Mouse (Mus musculus) hindbrain, embryonic 15.5 days (tissue): Measurements from ENCODE around the gene Nos1ap. TPM values are rescaled to one million over a fixed set of nuclear protein-coding genes. Genes with fewer than 3 reads are reported as not detected.
A peak's percentile ranks its signal among the peaks of the same experiment; 100 is the strongest.

Experiments used
- ATAC-seq: fragments of 200-750 bp; cut with Nextera tagmentation; 2 replicates; pipeline ENCODE4 v1.8.0; 2017; ENCODE audit warnings: low read depth, moderate number of reproducible peaks, moderate TSS enrichment; ENCODE audit not compliant: low FRiP score
- H3K27ac ChIP-seq: fragments of 300-500 bp; sonication (generic); replicated peaks from 2 replicates; pipeline ENCODE4 v1.5.1; 2015; ENCODE audit warnings: mild to moderate bottlenecking, inconsistent platforms
- H3K27me3 ChIP-seq: fragments of 300-500 bp; sonication (generic); 2 replicates; pipeline ENCODE4 v1.6.1; 2015; ENCODE audit warnings: control low read depth, inconsistent platforms
- H3K36me3 ChIP-seq: fragments of 300-500 bp; sonication (generic); 2 replicates; pipeline ENCODE4 v1.6.1; 2015; ENCODE audit warnings: control low read depth, inconsistent platforms
- H3K4me1 ChIP-seq: fragments of 300-500 bp; sonication (generic); replicated peaks from 2 replicates; pipeline ENCODE4 v1.6.1; 2015; ENCODE audit warnings: control low read depth, inconsistent platforms
- H3K4me2 ChIP-seq: fragments of 300-500 bp; sonication (generic); 2 replicates; pipeline ENCODE4 v1.6.1; 2015; ENCODE audit warnings: moderate library complexity, mild to moderate bottlenecking, inconsistent platforms
- H3K4me3 ChIP-seq: fragments of 300-500 bp; sonication (generic); 2 replicates; pipeline ENCODE4 v1.5.1; 2015; ENCODE audit warnings: mild to moderate bottlenecking, inconsistent platforms
- H3K9ac ChIP-seq: fragments of 300-500 bp; sonication (generic); 2 replicates; pipeline ENCODE4 v1.6.1; 2015; ENCODE audit warnings: inconsistent platforms
- H3K9me3 ChIP-seq: fragments of 300-500 bp; sonication (generic); 2 replicates; pipeline ENCODE4 v1.6.1; 2016; ENCODE audit warnings: control low read depth, inconsistent platforms
- WGBS: fragments of 180-500 bp; shearing (Covaris S2); methylation state at CpG from one replicate; pipeline ENCODE4 v1.1.7; 2015; 5-methylcytosine and 5-hydroxymethylcytosine counted together
- polyA plus RNA-seq: library from polyadenylated mRNA; unstranded; fragments of >200 nt; fragmentation: Nextera tagmentation; extraction: Ambion mirVana; gene quantifications from 2 replicates; pipeline ENCODE4 v1.2.1, GENCODE M21; 2015

Gene Nos1ap
- polyA plus RNA-seq, 1 experiment from 2014 or later, result 21.3 TPM

DNA sequence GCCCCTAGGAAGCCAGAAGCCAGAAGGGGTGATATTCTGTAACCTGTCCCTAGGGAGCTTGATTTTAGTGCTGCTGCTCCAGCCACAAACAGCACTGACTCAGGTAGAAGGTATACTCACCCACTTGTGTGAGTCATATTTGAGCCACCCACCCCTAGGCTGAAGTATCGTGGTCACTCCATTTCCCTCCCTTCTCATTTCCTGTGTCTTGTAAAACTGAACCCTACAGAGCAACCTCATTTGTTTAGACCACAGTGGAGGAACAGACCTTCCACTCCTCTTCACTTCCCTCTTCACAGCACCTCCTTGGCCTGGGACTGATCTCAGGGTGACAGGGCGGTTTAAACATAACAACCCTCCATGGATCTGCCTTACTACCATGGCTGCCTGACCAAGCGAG lies 312.6 kb downstream of the Nos1ap start, which contains the start of gene Sh2d1b1:
TSS of gene Sh2d1b1 (plus strand) at position 305 of the 400 bp plus-strand sequence.
- H3K4me2 ChIP-seq, result no peak within 1 kb of the TSS
- no peaks in the 10 kb centered on the region for H3K36me3 ChIP-seq
- no peak within 1 kb of the TSS for H3K9ac ChIP-seq
- H3K4me1 ChIP-seq, result no peaks in the 10 kb centered on the region
- 89% methylated on average over 3 of the region's 3 CpGs for WGBS
- no peaks in the 10 kb centered on the region for H3K27me3 ChIP-seq
- no peak within 1 kb of the TSS for H3K4me3 ChIP-seq
- ATAC-seq, result no peak
- H3K9me3 ChIP-seq, result no peaks in the 10 kb centered on the region
- H3K27ac ChIP-seq, result no peak within 1 kb of the TSS

DNA sequence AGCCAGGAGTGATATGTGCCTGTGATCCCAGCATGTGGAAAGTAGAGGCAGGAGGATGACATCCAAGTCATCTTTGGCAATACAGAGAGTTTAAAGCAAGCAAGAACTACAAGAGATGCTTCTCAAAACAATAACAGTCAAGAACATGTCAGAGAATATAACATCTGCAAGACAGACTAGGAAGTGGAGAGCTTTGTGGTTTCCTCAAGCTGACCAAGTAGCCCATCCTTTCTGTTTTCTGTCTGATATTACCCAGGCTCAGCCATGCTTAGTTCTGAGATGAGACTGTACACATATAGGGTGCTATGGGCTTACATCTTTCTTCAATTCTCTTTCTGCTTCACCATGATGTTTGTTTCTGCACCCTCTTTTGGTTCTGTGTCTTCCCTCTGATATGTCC lies 316.4 kb downstream of the Nos1ap start:
- no peaks in the 10 kb centered on the region for H3K4me1 ChIP-seq
- no peak overlapping the region for H3K9ac ChIP-seq
- no peak for ATAC-seq
- no peak overlapping the region for H3K4me3 ChIP-seq
- no peak overlapping the region for H3K27ac ChIP-seq
- no peak overlapping the region for H3K4me2 ChIP-seq
- H3K27me3 ChIP-seq, result no peaks in the 10 kb centered on the region
- no peaks in the 10 kb centered on the region for H3K36me3 ChIP-seq
- H3K9me3 ChIP-seq, result no peaks in the 10 kb centered on the region

DNA sequence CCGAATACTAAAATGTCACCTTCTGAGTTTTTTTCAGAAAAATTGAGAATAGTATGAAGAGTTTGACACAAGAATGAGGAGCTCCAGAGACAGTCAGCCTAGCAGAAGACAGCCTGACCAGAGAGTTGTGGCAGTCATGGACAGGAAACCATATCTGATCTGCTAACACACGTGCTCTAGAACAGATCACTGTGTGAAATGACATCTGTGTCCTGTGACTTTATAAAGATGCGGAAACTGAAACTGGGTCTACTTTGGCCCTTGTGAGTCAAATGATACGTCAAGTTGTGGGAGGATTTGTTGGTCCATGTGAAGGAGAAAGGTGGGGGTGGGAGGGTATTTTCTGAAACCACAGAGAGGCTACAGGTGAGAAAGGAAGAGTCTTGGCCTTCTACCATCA lies 319.0 kb downstream of the Nos1ap start:
- Histone ChIP-seq H3K4me1 (no peaks in the 10 kb centered on the region), H3K27ac (no peak overlapping the region), H3K9me3 (no peaks in the 10 kb centered on the region), H3K9ac (no peak overlapping the region), H3K4me3 (no peak overlapping the region), H3K4me2 (no peak overlapping the region), H3K27me3 (no peaks in the 10 kb centered on the region), H3K36me3 (no peaks in the 10 kb centered on the region)
- no peak for ATAC-seq
- WGBS, result 86% methylated on average over 4 of the region's 4 CpGs

DNA sequence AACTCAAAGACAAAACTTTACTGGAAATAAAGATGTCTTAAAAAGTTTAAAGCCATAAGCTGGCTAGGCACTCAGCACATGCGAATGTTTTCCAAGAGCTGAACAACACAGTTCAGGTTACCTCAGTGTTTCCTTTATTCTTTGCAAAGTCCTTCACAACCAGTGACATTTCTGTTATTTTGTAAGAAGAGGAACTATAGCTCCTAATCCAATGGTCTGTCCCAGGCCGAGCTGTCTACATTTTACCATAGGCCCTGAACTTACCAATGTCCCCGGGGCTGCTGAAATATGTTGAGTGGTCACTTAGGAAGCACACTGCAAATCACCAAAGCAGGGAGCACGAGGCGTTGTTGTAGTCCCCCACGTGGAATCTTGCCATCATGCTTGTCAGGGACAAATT lies 319.4 kb downstream of the Nos1ap start:
- 85% methylated on average over 6 of the region's 6 CpGs for WGBS
- no peaks in the 10 kb centered on the region for H3K36me3 ChIP-seq
- H3K9me3 ChIP-seq, result no peaks in the 10 kb centered on the region

DNA sequence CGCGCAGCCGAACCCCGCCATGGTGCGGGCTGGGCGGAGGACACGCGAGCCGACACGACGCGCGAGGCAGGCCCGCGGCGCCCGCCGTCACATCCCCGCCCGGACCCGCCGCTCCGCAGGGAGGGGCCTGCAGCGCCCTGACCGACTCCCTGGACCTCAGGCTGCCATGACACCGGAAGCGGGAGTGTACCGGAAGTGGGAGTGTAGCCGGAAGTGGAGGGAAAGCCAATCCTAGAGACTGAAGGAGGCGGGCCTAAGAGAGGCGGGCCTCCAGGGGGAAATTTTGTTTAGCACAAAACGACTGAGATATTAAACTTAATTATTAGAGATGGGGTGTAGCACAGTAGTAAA lies 334.1 kb downstream of the Nos1ap start:
- ATAC-seq, result peak; percentile 100
- WGBS, result 2% methylated on average over 32 of the region's 32 CpGs

More for the DNA sequence above, 319.4 kb downstream of the Nos1ap start:
- Histone ChIP-seq H3K27me3 (no peaks in the 10 kb centered on the region), H3K27ac (no peak overlapping the region), H3K9ac (no peak overlapping the region), H3K4me3 (no peak overlapping the region), H3K4me1 (no peaks in the 10 kb centered on the region), H3K4me2 (no peak overlapping the region)
- ATAC-seq, result no peak

GRCm38 (mm10) chr1:170254893-170255559 lies 334.6 kb downstream of the Nos1ap start:
- Histone ChIP-seq H3K9ac (peak overlapping the region; percentile 81), H3K4me1 (peaks cover 6% of the 10 kb centered on the region; the same call in 1 of the 2 replicates), H3K27ac (peak overlapping the region; percentile 53), H3K27me3 (no peaks in the 10 kb centered on the region), H3K36me3 (no peaks in the 10 kb centered on the region), H3K4me3 (peak overlapping the region; percentile 77), H3K9me3 (no peaks in the 10 kb centered on the region), H3K4me2 (peak overlapping the region; percentile 95)
- WGBS, result 20% methylated on average over 30 of the region's 30 CpGs
- peak; percentile 95 for ATAC-seq

More for the DNA sequence above, 334.1 kb downstream of the Nos1ap start:
- Histone ChIP-seq H3K36me3 (no peaks in the 10 kb centered on the region), H3K27ac (peak overlapping the region; percentile 53), H3K4me1 (peaks cover 6% of the 10 kb centered on the region; the same call in 1 of the 2 replicates), H3K9ac (peak overlapping the region; percentile 81), H3K4me3 (peak overlapping the region; percentile 77), H3K4me2 (peak overlapping the region; percentile 95), H3K27me3 (no peaks in the 10 kb centered on the region), H3K9me3 (no peaks in the 10 kb centered on the region)

Other genes with a start within 250 kb of the Nos1ap start
- gene Olfml2b, start 54.7 kb upstream of the Nos1ap start, polyA plus RNA-seq, result 4.9 and 5.0 TPM in 2 replicates